Comparison of ENCODE assay signal across 9 mouse cellular contexts in the genomic region with DNA sequence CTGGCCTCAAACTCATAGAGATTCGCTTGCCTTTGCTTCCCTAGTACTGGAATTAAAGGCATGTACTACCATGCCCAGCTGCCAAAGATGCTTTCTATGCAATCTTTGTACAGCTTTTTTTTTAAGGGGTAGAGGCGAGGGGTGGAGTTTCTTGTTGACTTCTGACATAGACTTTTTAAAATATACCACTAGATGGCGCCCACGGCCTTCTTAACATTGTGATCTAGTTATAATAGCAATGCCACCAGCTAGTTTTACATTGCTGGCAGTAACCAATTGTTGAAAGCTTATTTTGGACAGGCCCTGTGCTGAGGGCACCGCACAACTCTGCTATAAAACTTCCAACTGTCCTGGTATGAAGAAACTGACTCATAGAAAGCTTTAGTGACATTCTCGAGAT. TPM values are rescaled to one million over a fixed set of nuclear protein-coding genes. Genes with fewer than 3 reads are reported as not detected.
DNase-seq lines count a peak whose midpoint lies in the region; ATAC-seq lines count a peak whose summit lies in the region.
"Had no signal": no experiment of that assay in that cellular context is flagged by ENCODE, and none has a peak within 500 bp of the region (broad histone marks: within the 10 kb centered on the region; RNA-seq: fewer than 3 reads in every experiment).

No protein-coding gene starts in this region.

- peak; percentile 70 for ATAC-seq in activated CD4-positive, CD25-positive, alpha-beta regulatory T cell, adult 4 months
- peak; percentile 66 for ATAC-seq in megakaryocyte progenitor cell, adult 5-6 weeks (replicated peaks; ENCODE audit: poor library complexity)

- peaks cover 6% of the 10 kb centered on the region; the same call in 1 of the 2 replicates for H3K36me3 ChIP-seq in splenic B cell, adult 2 months (ENCODE audit: control insufficient read depth, insufficient read depth, low read length, poor library complexity, severe bottlenecking)

- intact Hi-C loops in heart, postnatal 25 days (cut with DNase I) = loop anchor here (1.0 to 5.0 kb wide), 3 partner anchors 40 to 393 kb away; no protein-coding TSS in a partner anchor

- DNase-seq in left cerebral cortex, adult 11 months (ENCODE audit: low spot score) = peak; percentile 46
- no peak for DNase-seq in left cerebral cortex, adult 8-10 months (ENCODE audit: low spot score in 2 of 2)
- DNase-seq in embryo, embryonic 11 days = peak; percentile 88
- peak; percentile 19 for DNase-seq in heart, postnatal 25 days (ENCODE audit: low spot score)
- peak; percentile 49 to 80 for DNase-seq in kidney, postnatal 25 days
- peak; percentile 90 for DNase-seq in splenic B cell, adult 2 months (ENCODE audit: low read depth, low spot score)

- no peaks in the 10 kb centered on the region for H3K27me3 ChIP-seq in splenic B cell, adult 2 months (ENCODE audit: control insufficient read depth, insufficient read depth, low read length, poor library complexity, severe bottlenecking)

RNA-seq across cellular contexts. Expression of gene Acta2, which starts 11.3 kb away (rescaled TPM):
- total RNA-seq in left cerebral cortex, adult 8-10 months (2022) = 10 to 100 TPM; 10.0 to 16.2 (median 11.1) TPM
- polyA plus RNA-seq in activated CD4-positive, CD25-positive, alpha-beta regulatory T cell, adult 4 months (2017; shearing (Covaris generic)) = under 1 TPM in 1 of 2 experiments, not detected in 1; 0.32 TPM
- 100 to 1,000 TPM; 250 to 346 TPM for total RNA-seq in heart, postnatal 25 days (2021)
- 0.10 and 0.12 TPM in 2 replicates for total RNA-seq in megakaryocyte progenitor cell, adult 5-6 weeks (2015)
- 0.17 TPM in 1 of 2 replicates, not detected in the other for total RNA-seq in megakaryocyte progenitor cell, adult 5-6 weeks (2017)
- polyA plus RNA-seq: erythroblast, embryonic 14.5 days had no signal

RNA-seq across cellular contexts. Expression of gene Fas, which starts 46.4 kb away (rescaled TPM):
- 1 to 10 TPM in 3 of 4 experiments, under 1 TPM in 1; 0.91 to 3.0 (median 2.7) TPM for total RNA-seq in left cerebral cortex, adult 8-10 months (2022)
- 100 to 1,000 TPM; 110 to 143 TPM for polyA plus RNA-seq in activated CD4-positive, CD25-positive, alpha-beta regulatory T cell, adult 4 months (2017; shearing (Covaris generic))
- total RNA-seq in heart, postnatal 25 days (2021) = 10 to 100 TPM in 1 of 2 experiments, 1 to 10 TPM in 1; 9.5 to 11.1 TPM
- 1.6 and 4.6 TPM in 2 replicates for total RNA-seq in megakaryocyte progenitor cell, adult 5-6 weeks (2015)
- total RNA-seq in megakaryocyte progenitor cell, adult 5-6 weeks (2017) = 1.3 and 2.3 TPM in 2 replicates
- polyA plus RNA-seq: erythroblast, embryonic 14.5 days had no signal

RNA-seq across cellular contexts. Expression of gene Stambpl1, which starts 52.0 kb away (rescaled TPM):
- 10 to 100 TPM; 19.1 to 21.7 (median 20.7) TPM for total RNA-seq in left cerebral cortex, adult 8-10 months (2022)
- polyA plus RNA-seq in activated CD4-positive, CD25-positive, alpha-beta regulatory T cell, adult 4 months (2017; shearing (Covaris generic)) = 10 to 100 TPM; 85.1 to 89.6 TPM
- 1 to 10 TPM; 3.3 to 3.6 TPM for total RNA-seq in heart, postnatal 25 days (2021)
- total RNA-seq in megakaryocyte progenitor cell, adult 5-6 weeks (2015) = 21.1 and 23.9 TPM in 2 replicates
- 14.4 and 17.8 TPM in 2 replicates for total RNA-seq in megakaryocyte progenitor cell, adult 5-6 weeks (2017)
- polyA plus RNA-seq: erythroblast, embryonic 14.5 days had no signal

Comparison
In these comparisons a context has a peak if more than half of its experiments do, and no peak if none do; other contexts are left out.
1. DNase-seq: peak in left cerebral cortex, adult 11 months (single experiment), embryo, embryonic 11 days (single experiment), heart, postnatal 25 days (single experiment), kidney, postnatal 25 days (2 of 2) and splenic B cell, adult 2 months (single experiment); none in left cerebral cortex, adult 8-10 months (0 of 2).
2. RNA of gene Acta2, which starts 11.3 kb away (total RNA-seq): 250 to 346 TPM in heart, postnatal 25 days; 10.0 to 16.2 TPM in left cerebral cortex, adult 8-10 months and 0.10 to 0.17 TPM in megakaryocyte progenitor cell, adult 5-6 weeks; every median in the first group is over 10 times any median in the second.